Mouse (Mus musculus) thymus, adult 2 months (tissue): Measurements from ENCODE around the gene Apaf1. TPM values are rescaled to one million over a fixed set of nuclear protein-coding genes. Genes with fewer than 3 reads are reported as not detected.

Experiments
- DNase-seq: peaks from one replicate; pipeline ENCODE4 v3.0.0; 2021
- H3K27ac ChIP-seq: fragments of 200-500 bp; 2 replicates; pipeline ENCODE4 v1.5.1; 2012; ENCODE audit warnings: low read length, control low read depth; ENCODE audit not compliant: control insufficient read depth, insufficient read depth
- H3K27me3 ChIP-seq: fragments of 200-500 bp; 2 replicates; pipeline ENCODE4 v1.6.1; 2012; ENCODE audit warnings: mild to moderate bottlenecking, low read length, moderate library complexity, mixed read lengths; ENCODE audit not compliant: control insufficient read depth, insufficient read depth
- H3K36me3 ChIP-seq: fragments of 200-500 bp; 2 replicates; pipeline ENCODE4 v1.6.1; 2012; ENCODE audit warnings: mild to moderate bottlenecking, low read length, moderate library complexity; ENCODE audit not compliant: control insufficient read depth, insufficient read depth
- H3K4me1 ChIP-seq: fragments of 200-500 bp; replicated peaks from 2 replicates; pipeline ENCODE4 v1.6.1; 2012; ENCODE audit warnings: low read length; ENCODE audit not compliant: control insufficient read depth, insufficient read depth
- H3K4me3 ChIP-seq: fragments of 200-500 bp; 2 replicates; pipeline ENCODE4 v1.5.1; 2012; ENCODE audit warnings: mild to moderate bottlenecking, low read length, control low read depth, moderate library complexity; ENCODE audit not compliant: control insufficient read depth, insufficient read depth
- CTCF ChIP-seq: fragments of 200-500 bp; IDR thresholded peaks from 2 replicates; pipeline ENCODE4 v1.5.1; 2012; ENCODE audit warnings: mild to moderate bottlenecking, control low read depth, low read length, moderate library complexity, borderline replicate concordance; ENCODE audit not compliant: control insufficient read depth, poor library complexity, insufficient read depth; ENCODE audit errors: extremely low read depth
- POLR2A ChIP-seq: fragments of 200-500 bp; IDR thresholded peaks from 2 replicates; pipeline ENCODE4 v1.6.1; 2012; ENCODE audit warnings: mild to moderate bottlenecking, low read length, control low read depth, moderate library complexity; ENCODE audit not compliant: control insufficient read depth, poor library complexity, insufficient read depth; ENCODE audit errors: extremely low read depth
- WGBS: fragments of 180-500 bp; shearing (Covaris S2); methylation state at CpG from one replicate; pipeline ENCODE4 v1.1.7; 2018; 5-methylcytosine and 5-hydroxymethylcytosine counted together
- polyA plus RNA-seq: library from polyadenylated mRNA; depleted of rRNA; stranded (reverse); fragments of >200 nt; gene quantifications from 2 replicates; pipeline ENCODE4 v1.2.3, GENCODE M21; 2012

The Apaf1 gene
- polyA plus RNA-seq, 1 experiment, result 18.1 TPM

DNA sequence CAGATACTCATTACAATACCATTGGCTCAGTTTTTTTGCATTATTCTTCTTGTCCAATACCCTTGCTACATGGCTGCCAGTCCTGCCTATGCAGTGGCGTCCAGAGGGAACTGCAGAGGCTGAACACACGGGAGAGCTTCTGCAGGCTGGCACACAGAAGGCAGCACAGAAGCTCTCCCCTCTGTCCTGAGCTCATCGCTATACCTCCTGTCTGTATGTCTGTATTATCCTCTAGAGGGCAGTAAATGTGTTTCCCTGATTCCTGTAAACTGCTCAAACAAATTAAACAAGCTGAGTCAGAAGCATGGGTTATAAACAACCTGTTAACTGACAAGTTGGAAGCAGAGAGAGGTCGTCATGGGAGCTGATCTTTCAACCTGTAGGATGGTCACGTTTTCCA, 21.8 kb downstream of the Apaf1 start:
- no peaks in the 10 kb centered on the region for H3K4me1 ChIP-seq
- no peak for TF ChIP-seq POLR2A
- TF ChIP-seq CTCF, result no peak
- DNase-seq, result no peak
- 63% methylated on average over 5 of the region's 5 CpGs for WGBS
- no peaks in the 10 kb centered on the region for H3K27me3 ChIP-seq
- no peak overlapping the region for H3K27ac ChIP-seq
- H3K4me3 ChIP-seq, result no peak overlapping the region
- H3K36me3 ChIP-seq, result peaks cover 32% of the 10 kb centered on the region

- H3K4me1 ChIP-seq, result no peaks in the 10 kb centered on the region
- H3K4me3 ChIP-seq, result no peak overlapping the region
- H3K27ac ChIP-seq, result no peak overlapping the region
- DNase-seq, result no peak
- H3K36me3 ChIP-seq, result peaks cover 28% of the 10 kb centered on the region
- H3K27me3 ChIP-seq, result no peaks in the 10 kb centered on the region
- no peak for TF ChIP-seq POLR2A
- no peak for TF ChIP-seq CTCF
Observed at GRCm38 (mm10) chr10:91052734-91053133, 29.8 kb downstream of the Apaf1 start.

- no peak for DNase-seq
- no peak for TF ChIP-seq POLR2A
- no peak for TF ChIP-seq CTCF
- no peak overlapping the region for H3K27ac ChIP-seq
- no peaks in the 10 kb centered on the region for H3K4me1 ChIP-seq
- WGBS, result 97% methylated on average over 3 of the region's 3 CpGs
- H3K27me3 ChIP-seq, result no peaks in the 10 kb centered on the region
- no peak overlapping the region for H3K4me3 ChIP-seq
- H3K36me3 ChIP-seq, result peaks cover 41% of the 10 kb centered on the region
Observed at GRCm38 (mm10) chr10:91051156-91051555, 31.4 kb downstream of the Apaf1 start.

- WGBS, result 94% methylated on average over 4 of the region's 4 CpGs
- DNase-seq, result no peak
- H3K36me3 ChIP-seq, result peaks cover 37% of the 10 kb centered on the region
- no peaks in the 10 kb centered on the region for H3K4me1 ChIP-seq
- no peaks in the 10 kb centered on the region for H3K27me3 ChIP-seq
- TF ChIP-seq CTCF (no peak), POLR2A (no peak)
- no peak overlapping the region for H3K27ac ChIP-seq
- no peak overlapping the region for H3K4me3 ChIP-seq
Observed at GRCm38 (mm10) chr10:91049696-91050095, 32.9 kb downstream of the Apaf1 start.

- H3K27ac ChIP-seq, result no peak overlapping the region
- no peaks in the 10 kb centered on the region for H3K27me3 ChIP-seq
- 48% methylated on average over 8 of the region's 8 CpGs for WGBS
- TF ChIP-seq POLR2A, result no peak
- TF ChIP-seq CTCF, result peak; percentile 78; the same call in 1 of the 2 replicates
- DNase-seq, result peak; percentile 56
- no peak overlapping the region for H3K4me3 ChIP-seq
- no peaks in the 10 kb centered on the region for H3K4me1 ChIP-seq
- H3K36me3 ChIP-seq, result peaks cover 22% of the 10 kb centered on the region
Observed at GRCm38 (mm10) chr10:91033942-91034341, 48.6 kb downstream of the Apaf1 start.

DNA sequence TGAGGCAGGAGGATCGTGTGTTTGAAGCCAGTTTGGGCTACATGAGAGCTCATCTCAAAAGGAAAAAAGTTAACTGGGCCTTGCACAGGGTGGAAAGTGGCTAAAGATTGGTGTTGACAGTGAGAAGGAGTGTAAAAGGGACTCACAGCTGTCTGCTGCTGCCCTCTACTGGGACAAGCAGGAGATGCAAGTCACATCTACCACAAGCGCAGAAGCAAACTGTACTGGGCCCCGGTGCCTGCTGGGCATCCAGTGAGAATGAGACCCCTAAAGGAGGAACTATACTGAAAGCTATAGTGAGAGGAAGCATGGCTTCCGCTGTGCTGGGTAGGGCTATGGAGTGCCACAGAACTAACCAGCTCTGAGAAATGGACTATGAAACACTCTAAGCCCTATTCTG, 50.2 kb downstream of the Apaf1 start:
- no peaks in the 10 kb centered on the region for H3K27me3 ChIP-seq
- H3K36me3 ChIP-seq, result peaks cover 11% of the 10 kb centered on the region
- H3K4me1 ChIP-seq, result no peaks in the 10 kb centered on the region
- H3K4me3 ChIP-seq, result no peak overlapping the region
- H3K27ac ChIP-seq, result no peak overlapping the region
- TF ChIP-seq POLR2A (no peak), CTCF (peak; percentile 41; the same call in 1 of the 2 replicates)
- WGBS, result 20% methylated on average over 4 of the region's 4 CpGs
- DNase-seq, result peak; percentile 72

DNA sequence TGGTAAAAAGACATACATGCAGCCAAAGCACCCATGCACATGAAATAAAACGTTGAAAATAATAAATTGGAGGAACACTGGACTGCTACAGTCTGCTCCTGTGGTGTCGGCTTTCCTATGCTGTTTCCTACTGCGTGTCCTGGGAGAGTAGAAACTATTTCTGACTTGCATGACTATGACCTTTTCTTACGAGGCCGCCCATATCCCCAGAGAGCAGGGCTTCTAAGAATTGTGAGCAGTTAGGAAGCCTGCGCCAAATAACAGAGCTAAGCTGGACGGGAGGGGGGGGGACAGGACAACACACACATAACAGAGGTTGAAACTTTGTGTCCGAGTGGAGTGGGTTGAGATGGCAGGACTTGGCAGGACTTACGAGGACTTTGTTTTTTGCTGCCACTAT, 51.4 kb downstream of the Apaf1 start:
- no peaks in the 10 kb centered on the region for H3K4me1 ChIP-seq
- H3K27me3 ChIP-seq, result no peaks in the 10 kb centered on the region
- TF ChIP-seq CTCF, result no peak
- TF ChIP-seq POLR2A, result no peak
- WGBS, result 94% methylated on average over 9 of the region's 9 CpGs
- no peak overlapping the region for H3K27ac ChIP-seq
- no peak for DNase-seq
- no peak overlapping the region for H3K4me3 ChIP-seq
- H3K36me3 ChIP-seq, result peaks cover 11% of the 10 kb centered on the region
